Mouse (Mus musculus) midbrain, embryonic 16.5 days (tissue): ENCODE data around the gene Ccdc170. TPM values are rescaled to one million over a fixed set of nuclear protein-coding genes. Genes with fewer than 3 reads are reported as not detected.
"Not testable (repeated sequence)": the region's sequence is repeated elsewhere in the genome, so short reads cannot be mapped to it uniquely, and the experiment has no call there.

Experiments
- ATAC-seq: fragments of 200-750 bp; cut with Nextera tagmentation; 2 replicates; pipeline ENCODE4 v1.8.0; 2017; ENCODE audit warnings: moderate TSS enrichment
- H3K27ac ChIP-seq: fragments of 300-500 bp; sonication (generic); 2 replicates; pipeline ENCODE4 v1.5.1; 2014; ENCODE audit warnings: mild to moderate bottlenecking, low read length, mixed read lengths
- H3K27me3 ChIP-seq: fragments of 300-500 bp; sonication (generic); 2 replicates; pipeline ENCODE4 v1.6.1; 2014; ENCODE audit warnings: low read depth, low read length, mixed read lengths; ENCODE audit not compliant: control insufficient read depth, insufficient read depth
- H3K36me3 ChIP-seq: fragments of 300-500 bp; sonication (generic); 2 replicates; pipeline ENCODE4 v1.6.1; 2014; ENCODE audit warnings: mild to moderate bottlenecking, low read length, moderate library complexity, mixed read lengths; ENCODE audit not compliant: control insufficient read depth, insufficient read depth
- H3K4me1 ChIP-seq: fragments of 300-500 bp; sonication (generic); 2 replicates; pipeline ENCODE4 v1.6.1; 2014; ENCODE audit warnings: mild to moderate bottlenecking, low read length, mixed read lengths; ENCODE audit not compliant: control insufficient read depth, insufficient read depth
- H3K4me2 ChIP-seq: fragments of 300-500 bp; sonication (generic); 2 replicates; pipeline ENCODE4 v1.6.1; 2014; ENCODE audit warnings: mild to moderate bottlenecking, low read length, mixed read lengths
- H3K4me3 ChIP-seq: fragments of 300-500 bp; sonication (generic); 2 replicates; pipeline ENCODE4 v1.5.1; 2014; ENCODE audit warnings: low read depth, mild to moderate bottlenecking, low read length, moderate library complexity, mixed read lengths
- H3K9ac ChIP-seq: fragments of 300-500 bp; sonication (generic); 2 replicates; pipeline ENCODE4 v1.6.1; 2014; ENCODE audit warnings: low read depth, low read length, mixed read lengths
- H3K9me3 ChIP-seq: fragments of 300-500 bp; sonication (generic); replicated peaks from 2 replicates; pipeline ENCODE4 v1.6.1; 2014; ENCODE audit warnings: mild to moderate bottlenecking, low read length, mixed read lengths; ENCODE audit not compliant: control insufficient read depth, poor library complexity, severe bottlenecking
- WGBS: fragments of 180-500 bp; shearing (Covaris S2); extraction: QIAGEN DNeasy Blood & Tissue Kit; methylation state at CpG from one replicate; pipeline ENCODE4 v1.1.7; 2014; 5-methylcytosine and 5-hydroxymethylcytosine counted together
- polyA plus RNA-seq: library from polyadenylated mRNA; unstranded; fragments of >200 nt; fragmentation: Nextera tagmentation; extraction: Ambion mirVana; gene quantifications from 2 replicates; pipeline ENCODE4 v1.2.1, GENCODE M21; 2015

Gene Ccdc170
- polyA plus RNA-seq, 1 experiment from 2014 or later, result 0.54 TPM

GRCm38 (mm10) chr10:4599591-4599990, 117.3 kb downstream of the Ccdc170 start:
- Histone ChIP-seq H3K4me2 (no peak overlapping the region), H3K4me1 (no peaks in the 10 kb centered on the region), H3K4me3 (no peak overlapping the region), H3K36me3 (no peaks in the 10 kb centered on the region), H3K9ac (no peak overlapping the region), H3K27ac (no peak overlapping the region), H3K27me3 (no peaks in the 10 kb centered on the region), H3K9me3 (no peaks in the 10 kb centered on the region)
- 86% methylated on average over 4 of the region's 4 CpGs for WGBS
- no peak for ATAC-seq

- Histone ChIP-seq H3K9me3 (no peaks in the 10 kb centered on the region), H3K27ac (no peak overlapping the region), H3K4me3 (no peak overlapping the region), H3K9ac (no peak overlapping the region), H3K4me2 (no peak overlapping the region), H3K36me3 (no peaks in the 10 kb centered on the region), H3K27me3 (no peaks in the 10 kb centered on the region), H3K4me1 (no peaks in the 10 kb centered on the region)
- 79% methylated on average over 2 of the region's 2 CpGs for WGBS
- no peak for ATAC-seq
Observed at GRCm38 (mm10) chr10:4600796-4601474, 118.6 kb downstream of the Ccdc170 start.

- not testable (repeated sequence) for H3K9me3 ChIP-seq, ATAC-seq, H3K9ac ChIP-seq, H3K4me3 ChIP-seq, H3K36me3 ChIP-seq, H3K27ac ChIP-seq, H3K4me1 ChIP-seq, H3K4me2 ChIP-seq, H3K27me3 ChIP-seq
Observed at GRCm38 (mm10) chr10:4601612-4602011, 119.3 kb downstream of the Ccdc170 start.

GRCm38 (mm10) chr10:4602466-4602865, 120.2 kb downstream of the Ccdc170 start:
- Histone ChIP-seq H3K27me3 (no peaks in the 10 kb centered on the region), H3K9me3 (no peaks in the 10 kb centered on the region), H3K4me2 (no peak overlapping the region), H3K27ac (no peak overlapping the region), H3K4me3 (no peak overlapping the region), H3K9ac (no peak overlapping the region), H3K36me3 (no peaks in the 10 kb centered on the region), H3K4me1 (no peaks in the 10 kb centered on the region)
- WGBS, result 73% methylated on average over 4 of the region's 4 CpGs
- no peak for ATAC-seq

GRCm38 (mm10) chr10:4604527-4605209, 122.4 kb downstream of the Ccdc170 start:
- no peak for ATAC-seq
- no peaks in the 10 kb centered on the region for H3K9me3 ChIP-seq
- H3K4me1 ChIP-seq, result no peaks in the 10 kb centered on the region
- no peak overlapping the region for H3K4me3 ChIP-seq
- H3K27me3 ChIP-seq, result no peaks in the 10 kb centered on the region
- WGBS, result 91% methylated on average over 4 of the region's 4 CpGs
- no peak overlapping the region for H3K4me2 ChIP-seq
- H3K27ac ChIP-seq, result no peak overlapping the region
- H3K36me3 ChIP-seq, result no peaks in the 10 kb centered on the region
- no peak overlapping the region for H3K9ac ChIP-seq

GRCm38 (mm10) chr10:4610234-4610633, 127.9 kb downstream of the Ccdc170 start:
- no peak overlapping the region for H3K4me2 ChIP-seq
- H3K4me3 ChIP-seq, result no peak overlapping the region
- no peaks in the 10 kb centered on the region for H3K9me3 ChIP-seq
- no peak overlapping the region for H3K27ac ChIP-seq
- H3K9ac ChIP-seq, result no peak overlapping the region
- no peak for ATAC-seq
- 88% methylated on average over 2 of the region's 2 CpGs for WGBS
- no peaks in the 10 kb centered on the region for H3K4me1 ChIP-seq
- no peaks in the 10 kb centered on the region for H3K27me3 ChIP-seq
- no peaks in the 10 kb centered on the region for H3K36me3 ChIP-seq

GRCm38 (mm10) chr10:4611386-4612155, 129.3 kb downstream of the Ccdc170 start, which contains the start of gene Esr1:
TSS of gene Esr1 (plus strand) at chr10:4611593.
- no peak within 1 kb of the TSS for H3K4me2 ChIP-seq
- no peak within 1 kb of the TSS for H3K4me3 ChIP-seq

More at GRCm38 (mm10) chr10:4611386-4612155, 129.3 kb downstream of the Ccdc170 start, which contains the start of gene Esr1:
- no peak within 1 kb of the TSS for H3K27ac ChIP-seq
- H3K9me3 ChIP-seq, result no peaks in the 10 kb centered on the region
- no peaks in the 10 kb centered on the region for H3K36me3 ChIP-seq
- ATAC-seq, result no peak
- H3K9ac ChIP-seq, result no peak within 1 kb of the TSS
- WGBS, result 53% methylated on average over 13 of the region's 13 CpGs
- no peaks in the 10 kb centered on the region for H3K27me3 ChIP-seq
- no peaks in the 10 kb centered on the region for H3K4me1 ChIP-seq
